Mouse (Mus musculus) gastrocnemius, adult 18-20 months (tissue): ENCODE measurements around the gene Cdh15. TPM values are rescaled to one million over a fixed set of nuclear protein-coding genes. Genes with fewer than 3 reads are reported as not detected.
A peak's percentile ranks its signal among the peaks of the same experiment; 100 is the strongest.

Experiments used
- DNase-seq: peaks from one replicate; pipeline ENCODE4 v3.0.0; 2021; ENCODE audit warnings: low spot score
- total RNA-seq, 2 experiments: library from RNA; stranded (reverse); gene quantifications; 2 replicates each; pipeline ENCODE4 v1.2.3; 2021

Gene Cdh15
- total RNA-seq, 2 experiments from 2014 or later = 16.2 to 20.5 TPM

GRCm38 (mm10) chr8:122836199-122836598 is 11.6 kb upstream of the Cdh15 start:
- DNase-seq = no peak

GRCm38 (mm10) chr8:122836696-122837095 is 11.1 kb upstream of the Cdh15 start:
- DNase-seq = no peak

DNA sequence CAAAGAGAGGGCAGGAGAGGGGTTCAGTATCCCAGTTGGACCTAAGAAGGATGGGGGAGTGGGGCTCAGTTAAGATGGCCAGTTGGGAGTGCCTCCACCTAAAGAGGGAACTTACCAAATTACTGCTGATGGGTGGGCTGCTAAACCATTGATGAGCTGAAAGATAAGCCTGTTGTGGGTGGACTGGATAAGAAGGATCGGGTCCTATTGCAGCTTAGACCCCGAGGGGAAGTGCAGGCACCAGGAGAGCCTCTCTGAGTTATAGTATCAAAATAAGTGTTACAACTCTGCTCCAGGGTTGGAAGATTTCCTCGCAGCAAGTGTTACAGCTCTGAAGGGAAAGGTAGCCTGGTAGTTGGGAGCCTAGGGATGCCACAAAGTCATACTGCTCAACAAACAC is 3.6 kb upstream of the Cdh15 start:
- no peak for DNase-seq

DNA sequence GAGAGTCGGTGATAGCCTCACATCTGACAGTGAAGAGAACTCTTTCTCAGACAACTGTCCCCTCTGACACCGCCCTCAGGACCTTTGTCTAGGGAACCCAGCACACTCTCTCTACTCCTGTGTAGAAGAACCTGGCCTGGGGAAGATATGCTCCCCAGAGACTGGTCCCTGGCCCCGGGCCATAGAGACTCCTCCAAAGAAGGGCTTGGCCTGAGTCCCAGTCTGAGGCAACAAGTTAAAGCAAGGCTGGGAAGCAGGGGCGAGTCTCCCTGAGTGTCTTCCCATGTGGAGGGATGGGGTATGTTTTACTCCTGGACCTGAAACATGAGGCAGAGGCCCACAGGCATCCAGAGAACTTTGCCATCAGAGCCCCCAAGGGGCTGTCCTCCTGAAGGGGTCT is 2.1 kb upstream of the Cdh15 start:
- DNase-seq = no peak

DNA sequence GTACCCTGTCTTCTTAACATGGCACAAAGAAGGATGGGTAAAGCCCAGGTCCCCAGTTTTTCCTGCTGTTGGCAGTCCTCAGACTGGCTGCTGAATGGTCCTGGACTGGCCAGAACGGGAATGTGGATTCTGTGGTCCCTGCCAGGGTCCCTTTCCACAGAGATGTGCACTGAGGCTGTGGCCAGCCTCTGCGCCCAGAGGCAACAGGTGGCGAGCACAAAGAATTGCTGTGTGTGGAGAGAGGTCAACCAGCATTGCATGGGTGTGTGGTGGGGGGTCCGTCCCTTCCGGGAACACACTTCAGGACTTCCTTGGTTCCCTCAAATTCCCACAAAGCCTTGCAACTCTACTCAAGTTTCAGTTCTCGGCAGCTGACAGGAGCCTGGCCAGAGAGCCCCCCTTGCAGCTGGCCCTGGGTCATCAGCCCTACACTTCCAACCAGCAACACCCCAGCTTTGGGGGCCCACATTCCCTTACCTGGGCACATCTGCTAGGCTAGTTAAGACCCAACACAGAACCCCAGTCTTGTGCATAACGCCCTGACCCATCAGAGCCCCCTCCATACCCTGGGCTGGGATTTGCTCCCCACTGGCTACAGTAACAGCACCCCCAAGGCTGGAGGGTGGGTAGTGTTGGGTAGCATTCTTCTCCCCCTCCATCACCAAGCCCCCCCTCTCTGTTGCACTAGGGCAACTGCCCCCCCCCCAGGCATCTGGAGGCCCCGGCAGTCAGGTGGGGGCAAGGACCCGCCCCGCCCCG is 1.6 kb downstream of the Cdh15 start:
- no peak for DNase-seq

- no peak for DNase-seq
Measured at GRCm38 (mm10) chr8:122850641-122851240, 3.0 kb downstream of the Cdh15 start.

- DNase-seq = no peak
Measured at GRCm38 (mm10) chr8:122851692-122852545, 4.2 kb downstream of the Cdh15 start.

GRCm38 (mm10) chr8:122852546-122852905 is 4.8 kb downstream of the Cdh15 start:
- DNase-seq = no peak

DNA sequence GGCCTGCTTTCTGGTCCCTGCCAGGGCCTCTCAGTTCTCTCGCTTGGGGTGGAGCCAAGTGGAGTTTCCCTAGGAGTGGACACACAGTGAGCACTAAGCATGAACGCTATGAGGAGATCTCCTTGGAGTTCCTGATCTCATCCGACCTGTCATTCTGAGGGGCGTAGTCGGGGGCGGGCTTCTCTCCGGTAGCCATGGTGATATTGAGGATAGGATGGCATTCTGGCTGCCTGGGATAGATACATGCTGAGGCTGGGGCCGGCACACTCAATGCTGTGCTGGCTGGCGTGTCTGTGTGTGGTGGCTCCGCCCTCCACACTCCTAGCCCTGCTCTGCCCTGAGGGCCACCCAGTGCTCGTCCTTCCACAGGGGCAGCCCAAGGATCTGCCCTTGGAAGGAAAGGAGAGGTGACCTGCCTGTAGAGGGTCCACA is 5.6 kb downstream of the Cdh15 start:
- peak; percentile 73 for DNase-seq

DNA sequence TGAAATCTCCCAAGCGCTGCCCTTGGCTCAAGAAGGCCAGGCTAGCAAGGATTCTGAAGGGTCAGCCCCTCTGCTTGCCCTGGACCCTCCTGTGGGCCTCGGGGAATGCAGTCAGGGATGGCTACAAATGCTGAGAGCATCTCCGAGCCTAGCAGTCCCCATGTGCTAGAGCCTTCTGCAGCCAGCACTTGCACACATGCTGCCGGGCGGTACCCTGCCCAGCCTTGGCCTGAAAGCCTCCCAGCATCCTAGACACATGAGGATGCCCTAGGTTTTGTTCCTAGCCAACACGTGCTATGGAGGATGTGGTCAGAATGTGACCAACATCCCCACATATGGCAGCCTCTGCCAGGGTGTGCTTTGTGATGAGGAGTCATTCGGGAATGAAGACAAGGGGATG is 6.6 kb downstream of the Cdh15 start:
- DNase-seq = no peak

DNA sequence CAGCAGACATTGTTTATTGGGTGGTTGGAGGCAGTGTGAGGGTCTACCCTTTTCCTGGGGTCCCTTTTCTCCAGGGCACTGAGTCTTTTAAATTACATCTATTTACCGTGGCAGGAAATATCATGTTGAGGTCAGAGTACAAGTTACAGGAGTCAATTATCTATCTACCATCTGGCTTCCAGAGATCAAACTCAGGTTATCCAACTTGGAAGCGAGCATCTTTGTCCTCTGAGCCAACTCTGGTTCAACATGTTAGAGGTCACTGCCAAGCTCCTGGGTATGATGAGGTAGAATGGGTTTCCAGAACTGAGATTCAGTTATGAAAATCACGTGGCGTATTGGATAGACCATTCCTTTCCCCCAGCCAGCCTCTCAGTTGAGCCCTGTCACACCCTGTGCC is 7.4 kb downstream of the Cdh15 start:
- no peak for DNase-seq

GRCm38 (mm10) chr8:122856288-122856687 is 8.5 kb downstream of the Cdh15 start:
- no peak for DNase-seq

GRCm38 (mm10) chr8:122859843-122860242 is 12.1 kb downstream of the Cdh15 start:
- no peak for DNase-seq

GRCm38 (mm10) chr8:122864719-122865129 is 17.0 kb downstream of the Cdh15 start:
- DNase-seq = no peak

GRCm38 (mm10) chr8:122865441-122865840 is 17.7 kb downstream of the Cdh15 start:
- no peak for DNase-seq

DNA sequence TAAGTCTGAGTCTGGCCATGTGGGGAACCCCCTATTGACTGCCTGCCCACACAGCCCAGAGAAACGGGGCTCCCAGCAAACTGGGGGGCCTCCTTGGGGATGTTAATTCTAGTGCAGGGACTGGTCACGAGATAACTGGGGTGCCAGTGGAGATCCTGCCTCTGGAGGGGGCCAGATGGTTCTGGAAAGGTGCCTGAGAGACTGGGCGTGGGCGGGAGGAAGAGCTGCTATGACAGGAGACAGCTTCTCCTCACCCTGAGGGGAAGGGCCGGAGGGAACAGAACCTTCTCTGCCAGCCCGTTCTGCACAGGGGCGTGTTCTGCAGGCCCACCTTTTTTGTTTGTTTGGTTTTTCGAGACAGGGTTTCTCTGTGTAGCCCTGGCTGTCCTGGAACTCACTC is 18.5 kb downstream of the Cdh15 start:
- no peak for DNase-seq

- no peak for DNase-seq
Measured at GRCm38 (mm10) chr8:122867982-122868381, 20.2 kb downstream of the Cdh15 start.

GRCm38 (mm10) chr8:122870377-122870863 is 22.7 kb downstream of the Cdh15 start:
- peak; percentile 17 for DNase-seq

- no peak for DNase-seq
Measured at GRCm38 (mm10) chr8:122871663-122872062, 23.9 kb downstream of the Cdh15 start.

GRCm38 (mm10) chr8:122873171-122873570 is 25.4 kb downstream of the Cdh15 start:
- no peak for DNase-seq

- no peak for DNase-seq
Measured at GRCm38 (mm10) chr8:122875186-122875585, 27.4 kb downstream of the Cdh15 start.

- no peak for DNase-seq
Measured at GRCm38 (mm10) chr8:122878231-122878630, 30.5 kb downstream of the Cdh15 start.
